Mouse (Mus musculus) left cerebral cortex, postnatal 14 days (tissue): ENCODE results near the gene Slc22a13. TPM values are rescaled to one million over a fixed set of nuclear protein-coding genes. Genes with fewer than 3 reads are reported as not detected.
"Not testable (repeated sequence)": the region's sequence is repeated elsewhere in the genome, so short reads cannot be mapped to it uniquely, and the experiment has no call there.

Experiments used
- DNase-seq, 2 experiments: peaks; one replicate each; pipeline ENCODE4 v3.0.0; 2021 to 2022; ENCODE audit warnings: low spot score in 2 of 2, mixed read lengths in 1 of 2
- intact Hi-C: fragments of 180-260 bp; cut with DNase I; formaldehyde crosslinking; loops from one replicate; pipeline ENCODE4 v1.15.1; 2025
- long read RNA-seq, 2 experiments: library from polyadenylated mRNA; stranded (forward); transcript quantifications; one replicate each; pipeline ENCODE4 v2.0.0; 2021
- total RNA-seq, 2 experiments: library from RNA; stranded (reverse); gene quantifications; 2 replicates each; pipeline ENCODE4 v1.2.3; 2021

Slc22a13 gene
- total RNA-seq = under 1 TPM in 1 of 2 experiments, not detected in 1; 0.19 TPM
- long read RNA-seq, experiment 1 = 0 reads
- long read RNA-seq, experiment 2 = 0 reads

- no peak for DNase-seq
- intact Hi-C loops = no loop called here
Measured at GRCm38 (mm10) chr9:119208998-119209397, at the start of gene Slc22a13. Slc22a13 (minus strand) TSS chr9:119209098.

- no peak for DNase-seq
- intact Hi-C loops = no loop called here
Measured at GRCm38 (mm10) chr9:119258128-119258527, 49.2 kb upstream of the Slc22a13 start.

GRCm38 (mm10) chr9:119256161-119256560 is 47.3 kb upstream of the Slc22a13 start:
- intact Hi-C loops = no loop called here
- no peak for DNase-seq

- intact Hi-C loops = no loop called here
- no peak for DNase-seq
Measured at GRCm38 (mm10) chr9:119255096-119255495, 46.2 kb upstream of the Slc22a13 start.

- no peak for DNase-seq
- intact Hi-C loops = no loop called here
Measured at GRCm38 (mm10) chr9:119254187-119254586, 45.3 kb upstream of the Slc22a13 start.

GRCm38 (mm10) chr9:119247996-119248395 is 39.1 kb upstream of the Slc22a13 start:
- DNase-seq = no peak
- intact Hi-C loops = no loop called here

- intact Hi-C loops = no loop called here
- DNase-seq = no peak
Measured at GRCm38 (mm10) chr9:119246826-119247225, 37.9 kb upstream of the Slc22a13 start.

GRCm38 (mm10) chr9:119243981-119244380 is 35.1 kb upstream of the Slc22a13 start:
- no peak for DNase-seq
- intact Hi-C loops = no loop called here

GRCm38 (mm10) chr9:119241169-119241865 is 32.4 kb upstream of the Slc22a13 start:
- no peak for DNase-seq
- intact Hi-C loops = no loop called here

GRCm38 (mm10) chr9:119240286-119240997 is 31.5 kb upstream of the Slc22a13 start:
- intact Hi-C loops = no loop called here
- DNase-seq = no peak

GRCm38 (mm10) chr9:119239274-119239673 is 30.4 kb upstream of the Slc22a13 start:
- intact Hi-C loops = no loop called here
- no peak for DNase-seq

GRCm38 (mm10) chr9:119238796-119239195 is 29.9 kb upstream of the Slc22a13 start:
- intact Hi-C loops = no loop called here
- DNase-seq = no peak

GRCm38 (mm10) chr9:119231552-119231951 is 22.7 kb upstream of the Slc22a13 start:
- no peak for DNase-seq
- intact Hi-C loops = no loop called here

- intact Hi-C loops = no loop called here
- DNase-seq = no peak
Measured at GRCm38 (mm10) chr9:119230829-119231228, 21.9 kb upstream of the Slc22a13 start.

GRCm38 (mm10) chr9:119220249-119220648 is 11.4 kb upstream of the Slc22a13 start:
- DNase-seq = no peak
- intact Hi-C loops = no loop called here

- intact Hi-C loops = no loop called here
- no peak for DNase-seq
Measured at GRCm38 (mm10) chr9:119219667-119220066, 10.8 kb upstream of the Slc22a13 start.

- DNase-seq, intact Hi-C loops: not testable (repeated sequence)
Measured at GRCm38 (mm10) chr9:119215341-119215740, 6.4 kb upstream of the Slc22a13 start.

- intact Hi-C loops = no loop called here
Measured at GRCm38 (mm10) chr9:119214601-119215000, 5.7 kb upstream of the Slc22a13 start.

GRCm38 (mm10) chr9:119212996-119213395 is 4.1 kb upstream of the Slc22a13 start:
- no peak for DNase-seq
- intact Hi-C loops = no loop called here

More at GRCm38 (mm10) chr9:119214601-119215000, 5.7 kb upstream of the Slc22a13 start:
- no peak for DNase-seq

GRCm38 (mm10) chr9:119207113-119207512 is 1.8 kb downstream of the Slc22a13 start:
- intact Hi-C loops = no loop called here
- no peak for DNase-seq

- DNase-seq = no peak
- intact Hi-C loops = no loop called here
Measured at GRCm38 (mm10) chr9:119206666-119207065, 2.2 kb downstream of the Slc22a13 start.
